Mouse (Mus musculus): Measurements from ENCODE around the gene Hs3st5. TPM values are rescaled to one million over a fixed set of nuclear protein-coding genes. Genes with fewer than 3 reads are reported as not detected.
A peak's percentile ranks its signal among the peaks of the same experiment; 100 is the strongest.
"Not testable (repeated sequence)": the region's sequence is repeated elsewhere in the genome, so short reads cannot be mapped to it uniquely, and the experiment has no call there.

The Hs3st5 gene
- polyA plus RNA-seq, 2 experiments = 0.96 to 1.8 TPM

DNA sequence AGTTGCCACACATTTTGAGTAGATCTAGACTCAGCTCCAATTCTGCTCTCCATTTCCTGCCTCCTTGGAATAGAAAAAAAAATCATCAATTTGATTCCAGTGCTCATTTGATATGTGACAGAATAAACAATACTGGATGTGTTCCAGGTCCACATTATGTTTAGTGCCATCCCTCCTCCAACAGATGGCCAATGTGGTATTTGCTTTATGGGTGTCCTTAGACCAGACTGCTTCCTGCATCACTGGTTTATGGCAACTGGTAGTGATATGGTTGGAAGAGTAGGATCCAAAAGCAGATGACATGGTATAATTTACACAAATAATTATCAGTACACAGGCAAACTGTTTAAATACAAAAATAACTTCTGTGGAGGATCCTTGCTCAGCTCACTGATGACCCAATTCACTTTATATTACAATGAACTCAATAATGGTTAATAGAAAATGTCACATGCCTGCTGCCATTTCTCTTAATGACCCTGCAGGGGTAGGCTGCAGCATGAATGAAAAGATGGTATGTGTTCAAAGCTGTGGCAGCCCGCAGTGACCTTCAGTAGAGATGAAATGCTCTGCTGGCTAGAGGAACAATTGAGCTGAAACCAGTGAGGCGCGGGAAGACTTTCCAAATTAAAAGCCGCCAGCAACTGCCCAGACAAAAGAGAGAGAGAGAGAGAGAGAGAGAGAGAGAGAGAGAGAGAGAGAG, 27.2 kb downstream of the Hs3st5 start:
- no peak overlapping the region for H3K27ac ChIP-seq (replicated peaks; ENCODE audit: low read depth, low read length)
- WGBS = 86% methylated on average over 4 of the region's 4 CpGs
- no peaks in the 10 kb centered on the region for H3K4me1 ChIP-seq (ENCODE audit: control insufficient read depth, insufficient read depth, low read length)
- H3K27me3 ChIP-seq (ENCODE audit: control insufficient read depth, insufficient read depth, low read length) = no peaks in the 10 kb centered on the region
- no peaks in the 10 kb centered on the region for H3K36me3 ChIP-seq (ENCODE audit: control insufficient read depth, insufficient read depth, low read length)
- no peak overlapping the region for H3K4me3 ChIP-seq (replicated peaks; ENCODE audit: low read length)
- no peak overlapping the region for H3K4me2 ChIP-seq (replicated peaks; ENCODE audit: low read depth, low read length, severe bottlenecking)
- H3K9ac ChIP-seq (ENCODE audit: low read depth, low read length, severe bottlenecking) = no peak overlapping the region
- ATAC-seq (ENCODE audit: low FRiP score, low read depth) = no peak
- no peak for TF ChIP-seq POLR2A (IDR thresholded peaks at IDR 0.05; ENCODE audit: borderline replicate concordance, extremely low read depth, insufficient read depth, insufficient read length)
- DNase-seq (ENCODE audit: low spot score) = no peak
- no peaks in the 10 kb centered on the region for H3K9me3 ChIP-seq (ENCODE audit: control insufficient read depth, low read length)

DNA sequence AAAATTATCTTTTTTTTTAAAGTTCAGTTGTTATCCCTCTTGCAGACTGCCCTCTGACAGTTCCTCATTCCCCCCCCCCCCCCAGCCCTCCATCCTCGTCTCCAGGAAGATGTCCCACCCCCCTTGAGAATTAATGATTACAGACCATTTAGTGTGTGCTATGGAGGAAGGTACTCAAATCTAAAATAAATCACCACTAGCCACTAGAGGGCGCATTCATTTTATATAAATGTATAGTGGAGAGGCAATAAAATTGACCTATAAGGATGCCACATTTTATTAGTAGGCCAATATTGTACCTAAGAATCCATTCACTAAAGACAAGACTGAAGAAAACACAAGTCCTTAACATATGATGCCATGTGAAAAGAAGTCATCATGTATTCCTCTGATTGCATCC, 40.0 kb downstream of the Hs3st5 start:
- DNase-seq (ENCODE audit: low spot score) (peak; percentile 63), ATAC-seq (ENCODE audit: low FRiP score, low read depth) (no peak)
- WGBS = 23% methylated on average over 2 of the region's 2 CpGs
- no peak overlapping the region for H3K9ac ChIP-seq (ENCODE audit: low read depth, low read length, severe bottlenecking)
- H3K4me1 ChIP-seq (ENCODE audit: control insufficient read depth, insufficient read depth, low read length) = no peaks in the 10 kb centered on the region
- no peak overlapping the region for H3K4me2 ChIP-seq (replicated peaks; ENCODE audit: low read depth, low read length, severe bottlenecking)
- H3K27ac ChIP-seq (replicated peaks; ENCODE audit: low read depth, low read length) = no peak overlapping the region
- no peaks in the 10 kb centered on the region for H3K27me3 ChIP-seq (ENCODE audit: control insufficient read depth, insufficient read depth, low read length)
- TF ChIP-seq POLR2A (IDR thresholded peaks at IDR 0.05; ENCODE audit: borderline replicate concordance, extremely low read depth, insufficient read depth, insufficient read length) = no peak
- no peaks in the 10 kb centered on the region for H3K9me3 ChIP-seq (ENCODE audit: control insufficient read depth, low read length)
- no peak overlapping the region for H3K4me3 ChIP-seq (replicated peaks; ENCODE audit: low read length)
- no peaks in the 10 kb centered on the region for H3K36me3 ChIP-seq (ENCODE audit: control insufficient read depth, insufficient read depth, low read length)

DNA sequence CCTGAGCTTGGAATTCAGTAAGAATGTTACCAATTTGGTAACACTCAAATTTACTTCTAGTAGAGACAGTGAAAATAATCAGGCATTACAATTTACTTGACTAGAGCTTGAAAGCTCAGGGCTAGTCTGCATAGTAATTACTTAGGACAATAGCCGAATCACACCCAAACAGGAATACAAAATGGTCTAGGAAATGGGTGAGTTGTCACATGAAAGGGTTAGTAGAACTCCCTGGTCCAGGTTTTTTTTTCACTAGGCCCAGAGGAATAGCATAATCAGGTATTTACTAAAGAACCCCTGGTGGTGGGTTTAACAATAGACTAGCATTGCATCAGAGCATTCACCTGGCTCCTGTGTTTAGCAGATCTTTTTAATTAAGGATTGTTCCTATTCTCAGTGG, 41.1 kb downstream of the Hs3st5 start:
- not testable (repeated sequence) for H3K9ac ChIP-seq (ENCODE audit: low read depth, low read length, severe bottlenecking); ATAC-seq (ENCODE audit: low FRiP score, low read depth); H3K4me2 ChIP-seq (replicated peaks; ENCODE audit: low read depth, low read length, severe bottlenecking); H3K4me1 ChIP-seq (ENCODE audit: control insufficient read depth, insufficient read depth, low read length); H3K27me3 ChIP-seq (ENCODE audit: control insufficient read depth, insufficient read depth, low read length); H3K9me3 ChIP-seq (ENCODE audit: control insufficient read depth, low read length); H3K36me3 ChIP-seq (ENCODE audit: control insufficient read depth, insufficient read depth, low read length); H3K27ac ChIP-seq (replicated peaks; ENCODE audit: low read depth, low read length); DNase-seq (ENCODE audit: low spot score); H3K4me3 ChIP-seq (replicated peaks; ENCODE audit: low read length)
- WGBS = 80% methylated on average over 1 of the region's 1 CpGs

DNA sequence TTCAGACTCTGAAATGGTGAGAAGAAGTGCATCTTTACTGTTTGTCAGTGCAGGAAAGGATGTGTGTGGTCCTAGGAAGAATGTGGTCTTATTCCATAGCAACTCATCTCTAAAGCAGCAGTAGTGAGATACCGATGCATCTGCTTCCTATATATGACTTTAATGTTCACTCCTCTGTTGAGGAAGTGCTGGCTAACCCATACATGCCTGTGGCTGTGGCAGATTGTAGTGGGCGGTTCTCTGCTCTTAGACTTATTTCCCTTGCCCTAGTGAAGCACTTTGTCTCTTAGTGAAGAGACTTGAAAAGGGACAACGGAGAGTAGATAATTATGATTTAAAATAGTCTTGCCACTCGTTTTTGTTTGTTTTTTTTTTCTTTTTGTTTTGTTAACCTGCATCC, 47.4 kb downstream of the Hs3st5 start:
- H3K4me1 ChIP-seq (ENCODE audit: control insufficient read depth, insufficient read depth, low read length) = no peaks in the 10 kb centered on the region
- ATAC-seq (ENCODE audit: low FRiP score, low read depth) (no peak), DNase-seq (ENCODE audit: low spot score) (no peak)
- WGBS = 68% methylated on average over 4 of the region's 4 CpGs
- no peaks in the 10 kb centered on the region for H3K27me3 ChIP-seq (ENCODE audit: control insufficient read depth, insufficient read depth, low read length)
- no peak overlapping the region for H3K9ac ChIP-seq (ENCODE audit: low read depth, low read length, severe bottlenecking)
- H3K27ac ChIP-seq (replicated peaks; ENCODE audit: low read depth, low read length) = no peak overlapping the region
- H3K9me3 ChIP-seq (ENCODE audit: control insufficient read depth, low read length) = no peaks in the 10 kb centered on the region
- TF ChIP-seq POLR2A (IDR thresholded peaks at IDR 0.05; ENCODE audit: borderline replicate concordance, extremely low read depth, insufficient read depth, insufficient read length) = no peak
- no peak overlapping the region for H3K4me3 ChIP-seq (replicated peaks; ENCODE audit: low read length)
- no peaks in the 10 kb centered on the region for H3K36me3 ChIP-seq (ENCODE audit: control insufficient read depth, insufficient read depth, low read length)
- H3K4me2 ChIP-seq (replicated peaks; ENCODE audit: low read depth, low read length, severe bottlenecking) = no peak overlapping the region

DNA sequence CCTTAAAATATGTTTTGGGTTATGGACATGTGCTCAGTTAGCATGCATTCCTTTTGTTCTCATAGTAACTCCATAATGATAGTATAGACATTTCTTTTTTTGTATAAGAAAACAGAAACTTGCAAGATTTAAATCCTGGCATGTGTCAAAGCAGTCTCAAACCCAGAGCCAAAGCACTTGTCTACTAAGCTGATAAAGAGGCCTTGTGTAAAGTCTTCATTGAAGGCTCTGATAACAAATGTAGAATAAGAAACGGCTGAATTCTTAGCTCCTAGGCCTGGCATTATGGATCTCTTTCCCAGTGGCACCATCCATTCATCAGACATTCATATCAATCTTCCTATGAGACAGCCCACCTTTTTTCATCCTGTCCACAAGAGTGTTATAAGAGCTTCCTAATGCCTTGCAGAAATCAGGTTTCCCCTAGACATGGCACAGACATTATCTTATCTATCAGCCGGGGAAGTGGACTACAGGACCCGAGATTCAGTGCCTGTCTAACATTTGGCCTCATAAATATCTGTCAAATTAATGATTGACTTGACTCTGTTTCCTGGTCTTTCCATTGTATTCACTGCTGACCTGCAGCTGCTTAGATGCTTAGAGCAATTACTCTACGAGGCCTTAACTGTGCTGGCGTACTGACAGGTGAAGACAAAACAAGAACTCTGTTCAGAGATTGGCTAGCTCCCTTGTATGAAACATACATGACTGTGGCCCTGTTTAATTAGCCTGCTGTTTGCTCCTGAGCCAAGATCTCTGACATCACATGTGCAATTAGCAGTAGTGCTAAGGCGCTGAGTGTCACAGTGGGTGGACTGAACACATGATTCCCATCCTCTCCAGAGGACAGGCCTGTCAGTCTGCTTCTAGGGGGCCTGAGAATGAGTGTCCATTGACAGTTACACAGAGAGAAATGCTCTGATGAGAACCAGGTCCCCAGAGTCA, 48.6 kb downstream of the Hs3st5 start:
- WGBS = 69% methylated on average over 6 of the region's 6 CpGs
- Histone ChIP-seq H3K4me1 (ENCODE audit: control insufficient read depth, insufficient read depth, low read length) (no peaks in the 10 kb centered on the region), H3K4me2 (replicated peaks; ENCODE audit: low read depth, low read length, severe bottlenecking) (no peak overlapping the region), H3K9ac (ENCODE audit: low read depth, low read length, severe bottlenecking) (no peak overlapping the region), H3K4me3 (replicated peaks; ENCODE audit: low read length) (no peak overlapping the region), H3K27me3 (ENCODE audit: control insufficient read depth, insufficient read depth, low read length) (no peaks in the 10 kb centered on the region), H3K36me3 (ENCODE audit: control insufficient read depth, insufficient read depth, low read length) (no peaks in the 10 kb centered on the region), H3K9me3 (ENCODE audit: control insufficient read depth, low read length) (no peaks in the 10 kb centered on the region), H3K27ac (replicated peaks; ENCODE audit: low read depth, low read length) (no peak overlapping the region)
- DNase-seq (ENCODE audit: low spot score) = no peak
- ATAC-seq (ENCODE audit: low FRiP score, low read depth) = no peak
- TF ChIP-seq POLR2A (IDR thresholded peaks at IDR 0.05; ENCODE audit: borderline replicate concordance, extremely low read depth, insufficient read depth, insufficient read length) = no peak

Data from limb, embryonic 14.5 days (tissue).